1 mouse cellular context compared by ENCODE assay signal in the genomic region with DNA sequence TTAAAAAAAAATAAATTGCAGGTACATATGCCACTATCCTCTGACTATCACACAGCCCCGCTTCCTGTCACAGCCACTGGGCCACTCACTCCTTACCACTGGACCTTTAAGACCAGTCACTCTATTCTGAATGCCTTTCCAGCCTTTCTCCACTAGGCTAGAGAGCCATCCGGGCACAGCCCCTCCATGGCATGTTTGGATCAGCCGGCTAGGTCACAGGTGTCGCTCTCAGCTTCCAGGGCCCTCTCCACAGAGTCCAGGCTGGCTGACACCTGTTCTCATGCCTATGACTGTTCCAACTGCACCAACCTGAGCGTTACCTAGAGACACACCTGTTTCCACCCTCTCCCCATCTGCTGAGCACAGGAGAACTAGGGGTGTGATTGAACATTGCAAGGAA.
TF ChIP-seq lines count a peak whose summit lies in the region.

No protein-coding gene starts in this region.

TF ChIP-seq in ES-E14, 5 proteins besides CTCF, POLR2A, EP300 and RAD21:
- TF ChIP-seq CHD2 (IDR thresholded peaks at IDR 0.05; ENCODE audit: low read depth, low read length) (no peak), ZC3H11A (IDR thresholded peaks at IDR 0.05; ENCODE audit: borderline replicate concordance, low read depth, low read length) (no peak), MAFK (IDR thresholded peaks at IDR 0.05; ENCODE audit: insufficient read depth, low read depth, low read length) (no peak), ZNF384 (IDR thresholded peaks at IDR 0.05; ENCODE audit: low read depth, low read length) (no peak), HCFC1 (IDR thresholded peaks at IDR 0.05; ENCODE audit: borderline replicate concordance, insufficient read depth, low read length) (no peak)
TF ChIP-seq in ES-E14: peak in this region for 0.
